Mouse (Mus musculus): ENCODE measurements at regions not wholly inside any gene's neighbourhood (a gene's known extent, or its start where the extent isn't known, plus 50 kb on each side); places are given as distances from the start of the nearest gene placed in this dataset.
A peak's percentile ranks its signal among the peaks of the same experiment; 100 is the strongest.

GRCm38 (mm10) chr13:93243076-93243475, 50.9 kb upstream of the Tent2 start:
- DNase-seq, result peak; percentile 90

GRCm38 (mm10) chr13:93248711-93249110, 50.7 kb upstream of the Homer1 start:
- no peak for DNase-seq

Measured in adrenal gland, postnatal 14 days (tissue).